Mouse (Mus musculus) left cerebral cortex, postnatal 14 days (tissue): ENCODE data around the gene Fscn2. TPM values are rescaled to one million over a fixed set of nuclear protein-coding genes. Genes with fewer than 3 reads are reported as not detected.
A peak's percentile ranks its signal among the peaks of the same experiment; 100 is the strongest.
"Not testable (repeated sequence)": the region's sequence is repeated elsewhere in the genome, so short reads cannot be mapped to it uniquely, and the experiment has no call there.

Source experiments
- DNase-seq, 2 experiments: peaks; one replicate each; pipeline ENCODE4 v3.0.0; 2021 to 2022; ENCODE audit warnings: low spot score in 2 of 2, mixed read lengths in 1 of 2
- intact Hi-C: fragments of 180-260 bp; cut with DNase I; formaldehyde crosslinking; loops from one replicate; pipeline ENCODE4 v1.15.1; 2025
- microRNA-seq, 2 experiments: library from miRNA; unstranded; fragments of <30 nt; microRNA quantifications; one replicate each; pipeline ENCODE4 v1.2.0; 2022
- total RNA-seq, 2 experiments: library from RNA; stranded (reverse); gene quantifications; 2 replicates each; pipeline ENCODE4 v1.2.3; 2021

Gene Fscn2
- total RNA-seq, 2 experiments from 2014 or later = 0.80 TPM; not detected in 1

DNA sequence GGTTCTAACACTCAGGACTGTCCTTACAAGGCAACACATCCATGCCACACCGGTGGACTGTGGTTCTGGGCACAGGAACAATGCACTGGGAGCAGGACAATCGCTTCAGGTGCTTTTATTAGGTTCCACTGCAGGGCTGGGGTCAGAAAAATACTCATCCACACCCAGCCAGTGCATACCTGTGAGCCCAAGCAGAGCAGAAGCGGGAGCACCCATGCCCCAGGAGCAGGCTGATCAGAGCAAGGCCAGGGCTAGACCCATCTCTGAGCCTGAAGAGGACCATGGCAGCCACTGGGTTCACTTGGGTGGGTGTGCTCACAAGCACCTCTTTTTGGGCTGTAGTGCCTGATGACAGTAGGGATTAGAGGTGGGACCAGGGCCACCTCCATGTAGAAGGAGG, 18.9 kb downstream of the Fscn2 start:
- intact Hi-C loops = no loop called here
- no peak for DNase-seq

DNA sequence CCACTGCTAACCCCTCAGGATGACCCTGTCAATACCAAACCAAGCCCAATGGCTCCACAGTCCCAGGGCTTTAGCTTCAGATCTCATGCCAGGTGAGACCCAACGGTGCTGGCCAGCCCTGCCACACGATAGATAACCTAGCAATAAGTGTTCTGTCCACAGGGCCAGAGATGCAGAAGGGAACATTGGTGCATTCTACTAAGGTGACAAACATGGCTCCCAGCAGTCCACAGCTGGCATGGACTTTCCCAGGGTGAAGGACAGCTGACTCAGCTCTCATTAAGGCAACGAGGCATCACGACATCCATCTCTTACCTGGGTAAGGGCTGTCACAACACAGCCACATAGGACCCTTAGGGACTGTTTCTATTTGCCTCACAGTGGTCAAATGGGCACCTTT, 19.8 kb downstream of the Fscn2 start:
- no peak for DNase-seq
- intact Hi-C loops = no loop called here

DNA sequence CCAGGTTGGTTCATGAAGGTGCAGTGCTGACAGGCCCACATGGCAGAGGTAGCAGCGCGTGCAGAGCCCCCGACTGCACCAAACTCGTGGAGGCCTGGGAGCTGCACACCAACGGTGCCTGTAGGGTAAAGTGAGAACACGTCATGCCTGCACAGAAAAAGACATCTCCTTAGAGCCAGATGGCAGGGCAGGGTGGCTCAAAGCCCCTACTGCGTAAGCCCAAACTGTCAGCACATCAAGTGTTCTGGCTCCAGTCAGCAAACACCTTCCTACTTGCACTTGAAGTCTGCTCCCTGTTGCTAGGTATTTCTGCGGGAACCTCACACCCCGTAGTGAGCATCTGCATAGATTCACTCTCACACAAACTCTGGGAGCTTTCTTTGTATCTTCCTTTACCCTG, 21.2 kb downstream of the Fscn2 start:
- intact Hi-C loops = no loop called here
- DNase-seq = peak; percentile 33 to 77

DNA sequence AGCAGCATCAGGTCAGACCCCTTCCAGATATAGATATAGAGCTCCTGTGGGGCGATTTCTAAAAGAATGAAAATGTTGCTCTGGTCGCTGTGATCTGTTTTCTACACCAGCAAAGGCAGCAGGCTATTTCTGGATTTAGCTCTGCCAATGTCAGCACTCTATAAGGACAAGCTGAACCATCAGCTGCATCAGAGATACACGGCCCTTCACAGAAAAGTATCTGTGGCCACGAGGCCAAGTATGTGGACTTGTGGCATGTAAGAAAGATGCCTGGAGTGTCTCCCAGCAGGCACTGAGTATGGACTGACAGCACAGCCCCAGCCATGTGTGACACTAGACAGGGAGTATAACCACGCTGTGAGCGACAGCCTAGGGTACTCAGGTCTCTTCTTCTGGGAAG, 25.3 kb downstream of the Fscn2 start:
- DNase-seq = no peak
- intact Hi-C loops = no loop called here

DNA sequence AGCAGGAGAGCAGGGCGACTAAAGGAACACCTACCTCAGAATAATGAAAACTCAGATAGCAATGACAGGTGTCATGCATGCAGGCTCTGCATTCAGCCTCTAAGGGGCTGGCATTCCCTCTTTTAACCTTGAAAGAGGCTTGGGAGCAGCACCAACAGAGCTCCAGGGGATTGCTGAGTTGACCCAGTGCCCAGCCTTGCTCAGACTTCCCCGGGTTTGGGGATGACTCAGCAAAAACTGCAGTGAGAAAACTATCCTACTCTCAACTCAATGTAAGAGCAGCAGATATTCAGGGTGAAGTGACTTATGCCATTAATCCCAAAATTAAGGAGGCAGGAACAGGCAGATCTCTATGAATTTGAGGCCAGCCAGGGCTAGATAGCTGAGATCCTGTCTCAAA, 25.8 kb downstream of the Fscn2 start:
- no peak for DNase-seq
- intact Hi-C loops = no loop called here

DNA sequence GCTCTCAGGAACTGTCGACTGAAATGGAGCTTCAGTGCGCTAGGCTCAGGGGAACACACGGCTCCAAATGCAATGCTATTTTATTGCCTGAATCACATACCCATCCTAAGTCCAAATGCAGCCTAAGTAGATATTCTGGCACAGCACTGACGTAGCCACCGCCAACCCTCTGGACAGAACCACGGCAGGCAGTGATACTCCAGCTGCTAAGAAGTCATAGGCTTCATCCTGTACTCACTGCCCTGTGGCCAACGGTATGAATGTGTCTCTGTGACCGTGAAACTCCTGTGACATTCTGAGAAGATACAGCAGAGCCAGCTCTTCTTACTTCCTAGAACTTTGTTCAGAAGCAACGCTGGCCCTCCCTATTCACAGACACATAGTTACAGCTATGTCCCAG, 27.2 kb downstream of the Fscn2 start:
- intact Hi-C loops = no loop called here
- no peak for DNase-seq

DNA sequence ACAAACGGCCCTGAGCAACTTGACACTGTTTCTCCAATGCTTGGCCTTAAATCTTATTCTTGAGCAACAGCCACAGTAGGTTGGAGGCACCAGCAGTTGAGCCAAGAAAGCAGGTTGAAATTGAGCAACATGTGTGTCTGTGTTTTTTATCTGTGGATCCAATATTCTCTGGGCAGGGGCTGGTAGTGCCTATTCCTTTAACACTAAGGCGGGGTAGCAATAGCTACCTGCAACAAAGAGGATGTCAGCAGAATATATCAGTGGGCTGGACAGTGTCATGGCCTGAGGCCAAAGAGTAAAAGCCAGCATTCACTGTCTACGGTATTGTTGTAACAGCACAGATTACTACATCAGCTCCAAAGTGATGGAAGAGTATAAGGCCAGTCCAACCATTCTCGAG, 34.3 kb downstream of the Fscn2 start:
- no peak for DNase-seq
- intact Hi-C loops = no loop called here

DNA sequence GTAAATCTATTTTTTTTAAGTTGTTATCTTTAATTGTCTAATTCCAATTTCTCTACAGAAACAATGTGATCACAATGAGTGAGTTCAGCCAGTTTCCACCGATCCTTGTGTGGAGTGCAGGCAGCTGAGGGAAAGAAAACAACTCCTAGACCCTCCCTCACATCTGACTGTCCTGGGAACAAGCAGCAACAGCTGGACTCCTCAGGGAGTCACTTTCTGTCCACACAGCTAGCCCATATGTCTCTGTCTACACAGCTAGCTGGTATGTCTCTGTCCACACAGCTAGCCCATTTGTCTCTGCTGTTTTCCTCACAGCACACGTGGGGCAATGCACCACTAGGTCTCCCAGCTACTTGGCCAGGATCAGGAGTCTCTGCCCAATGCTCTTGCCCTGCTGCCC, 36.3 kb downstream of the Fscn2 start:
- intact Hi-C loops = no loop called here
- DNase-seq = no peak

DNA sequence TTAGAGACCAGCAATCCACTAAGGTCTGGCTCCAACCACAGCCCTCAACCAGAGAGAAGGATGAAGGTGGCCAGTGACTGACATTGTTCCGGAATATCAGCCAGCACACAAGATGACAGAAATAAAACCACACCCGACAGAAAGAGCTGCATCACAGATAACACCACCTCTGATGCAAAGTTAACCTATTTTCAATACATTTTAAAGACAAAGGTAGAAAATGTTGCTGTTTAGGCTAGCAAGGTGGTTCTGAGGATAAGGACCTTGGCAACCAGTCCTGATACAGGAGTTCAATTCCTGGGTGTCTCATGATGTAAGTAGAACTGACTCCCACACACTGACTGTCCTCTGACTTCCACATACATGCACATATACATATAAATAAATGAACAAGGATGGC, 38.0 kb downstream of the Fscn2 start:
- DNase-seq = no peak
- intact Hi-C loops = no loop called here

DNA sequence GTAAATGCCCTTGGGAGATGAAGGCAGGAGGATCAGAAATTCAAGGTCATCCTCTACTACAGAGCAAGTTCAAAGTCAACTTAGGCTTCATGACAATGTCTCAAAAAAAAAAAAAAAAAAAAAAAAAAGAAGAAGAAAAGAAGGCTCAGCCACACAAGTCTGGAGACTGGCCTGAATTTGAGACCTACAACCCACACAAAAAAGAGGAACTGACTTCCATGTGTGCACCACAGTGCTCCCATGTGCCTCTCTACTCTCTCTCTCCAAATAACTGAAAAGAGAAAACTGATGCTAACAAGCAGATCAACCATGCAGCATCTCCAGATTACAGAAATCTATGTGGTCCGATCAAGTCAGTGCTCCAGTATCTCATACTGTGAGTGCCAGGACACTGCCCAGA, 43.5 kb downstream of the Fscn2 start:
- intact Hi-C loops = no loop called here
- no peak for DNase-seq

DNA sequence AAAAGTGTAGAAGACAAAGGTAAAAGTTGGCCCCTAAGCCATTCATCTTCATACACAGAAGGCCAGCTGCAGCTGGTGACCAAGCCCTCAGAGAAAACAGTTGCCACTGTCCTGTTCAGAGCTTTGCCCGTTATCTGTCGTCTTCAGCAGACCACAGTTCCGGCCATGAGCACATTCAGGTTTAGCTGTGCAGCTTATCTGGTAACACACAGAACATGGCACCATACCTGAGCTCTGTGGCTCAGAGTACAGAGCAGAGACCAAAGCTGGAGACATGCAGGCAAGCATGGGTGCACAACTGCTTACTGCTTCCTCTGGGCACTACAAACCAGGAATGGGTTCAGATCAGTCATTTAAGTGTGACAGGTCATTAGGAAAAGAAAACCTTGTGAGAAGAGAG, 44.5 kb downstream of the Fscn2 start:
- DNase-seq = no peak
- intact Hi-C loops = no loop called here

DNA sequence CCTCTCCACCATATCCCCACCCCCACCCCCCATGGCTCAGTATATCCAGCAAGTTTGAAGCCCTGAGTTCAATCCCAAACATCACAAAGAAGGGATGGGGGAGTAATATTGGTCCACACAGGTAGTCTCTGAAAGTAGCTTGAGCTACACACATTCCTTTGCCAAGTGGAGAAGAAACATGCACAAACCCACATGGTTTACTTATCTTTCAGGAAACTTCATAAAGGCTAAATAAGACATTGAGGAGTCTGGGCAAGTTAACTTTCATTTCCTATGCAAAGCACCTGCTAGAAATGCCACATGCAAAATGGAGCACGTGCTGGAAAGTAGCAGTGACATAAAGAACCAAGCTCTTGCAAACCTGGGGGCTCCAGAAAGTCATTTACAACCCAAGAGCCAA, 45.1 kb downstream of the Fscn2 start:
- intact Hi-C loops = no loop called here
- no peak for DNase-seq

DNA sequence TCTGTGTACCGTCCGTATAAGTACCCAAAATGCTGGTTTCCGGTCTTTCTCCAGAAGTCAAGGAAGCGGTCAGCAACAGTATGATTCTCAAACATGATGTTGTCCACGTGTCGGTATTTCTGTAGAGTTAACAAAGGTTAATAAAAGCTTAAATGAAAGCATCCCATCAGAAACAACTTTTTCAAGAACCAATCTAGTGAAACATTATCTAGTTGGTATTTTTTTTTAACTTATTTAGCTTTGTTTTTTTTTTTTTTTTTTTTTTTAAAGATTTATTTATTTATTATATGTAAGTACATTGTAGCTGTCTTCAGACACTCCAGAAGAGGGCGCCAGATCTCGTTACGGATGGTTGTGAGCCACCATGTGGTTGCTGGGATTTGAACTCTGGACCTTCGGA, 52.3 kb downstream of the Fscn2 start:
- intact Hi-C loops = loop anchor here (2.0 kb wide), 1 partner anchor 17 kb away; no protein-coding TSS in a partner anchor
- DNase-seq = not testable (repeated sequence)

Small RNA genes within 50 kb of the gene (microRNA-seq; reads per million reads assigned to microRNA genes)
- gene Gm23419 (0 reads per million in 2 experiments), gene Mir6935 (2.6 to 2.7 reads per million in 2 experiments)

Other genes starting within 250 kb of the Fscn2 start
- gene Slc38a10, start 210.2 kb upstream of the Fscn2 start, total RNA-seq = 10 to 100 TPM; 94.9 to 95.2 TPM
- gene Bahcc1, start 128.6 kb upstream of the Fscn2 start, total RNA-seq = 10 to 100 TPM; 16.4 to 17.6 TPM
- 1,000 to 10,000 TPM; 1,748 to 1,778 TPM for gene Actg1, start 13.0 kb upstream of the Fscn2 start, total RNA-seq
- 10 to 100 TPM; 30.4 to 35.9 TPM for gene Faap100, start 17.2 kb downstream of the Fscn2 start, total RNA-seq
- 10 to 100 TPM; 67.8 to 71.3 TPM for gene Nploc4, start 76.2 kb downstream of the Fscn2 start, total RNA-seq
- gene Tspan10, start 81.1 kb downstream of the Fscn2 start, total RNA-seq = 1 to 10 TPM in 1 of 2 experiments, not detected in 1; 3.6 TPM
- under 1 TPM; 0.40 TPM for gene Pde6g, start 92.0 kb downstream of the Fscn2 start, total RNA-seq
- 10 to 100 TPM; 13.0 to 14.7 TPM for gene Oxld1, start 96.5 kb downstream of the Fscn2 start, total RNA-seq
- 10 to 100 TPM; 23.1 TPM for gene Ccdc137, start 96.6 kb downstream of the Fscn2 start, total RNA-seq
- gene Arl16, start 106.1 kb downstream of the Fscn2 start, total RNA-seq = 10 to 100 TPM; 59.5 to 60.1 TPM
- gene Mrpl12, start 123.1 kb downstream of the Fscn2 start, total RNA-seq = 10 to 100 TPM; 74.6 to 78.2 TPM
- 10 to 100 TPM; 19.2 to 22.3 TPM for gene Slc25a10, start 130.3 kb downstream of the Fscn2 start, total RNA-seq
- under 1 TPM; 0.17 to 0.18 TPM for gene Gcgr, start 169.2 kb downstream of the Fscn2 start, total RNA-seq
- gene Mcrip1, start 188.2 kb downstream of the Fscn2 start, total RNA-seq = 100 to 1,000 TPM in 1 of 2 experiments, 10 to 100 TPM in 1; 95.9 to 101 TPM
- gene Ppp1r27, start 189.6 kb downstream of the Fscn2 start, total RNA-seq = not detected
- gene P4hb, start 211.7 kb downstream of the Fscn2 start, total RNA-seq = 100 to 1,000 TPM; 125 to 127 TPM
- gene Arhgdia, start 220.1 kb downstream of the Fscn2 start, total RNA-seq = 100 to 1,000 TPM; 397 to 401 TPM
- gene Alyref, start 236.8 kb downstream of the Fscn2 start, total RNA-seq = 10 to 100 TPM; 65.4 to 72.9 TPM
- gene Anapc11, start 236.9 kb downstream of the Fscn2 start, total RNA-seq = 100 to 1,000 TPM in 1 of 2 experiments, 10 to 100 TPM in 1; 99.6 to 100 TPM
- 1 to 10 TPM in 1 of 2 experiments, under 1 TPM in 1; 0.97 to 1.0 TPM for gene Npb, start 246.9 kb downstream of the Fscn2 start, total RNA-seq